Mouse (Mus musculus): ENCODE measurements at regions not wholly inside any gene's neighbourhood (a gene's known extent, or its start where the extent isn't known, plus 50 kb on each side); places are given as distances from the start of the nearest gene placed in this dataset.
A peak's percentile ranks its signal among the peaks of the same experiment; 100 is the strongest.

GRCm38 (mm10) chr10:99526148-99526547 lies 233.3 kb downstream of the Csl start:
- H3K4me2 ChIP-seq (replicated peaks) = no peak overlapping the region
- no peak overlapping the region for H3K27ac ChIP-seq
- H3K27me3 ChIP-seq = no peaks in the 10 kb centered on the region
- H3K4me1 ChIP-seq (replicated peaks) = peaks cover 13% of the 10 kb centered on the region
- 89% methylated on average over 4 of the region's 4 CpGs for WGBS
- H3K36me3 ChIP-seq = no peaks in the 10 kb centered on the region
- no peak for ATAC-seq
- H3K9ac ChIP-seq (replicated peaks) = no peak overlapping the region
- H3K4me3 ChIP-seq (replicated peaks) = no peak overlapping the region
- no peaks in the 10 kb centered on the region for H3K9me3 ChIP-seq

- Histone ChIP-seq H3K27ac (no peak overlapping the region), H3K4me3 (replicated peaks) (no peak overlapping the region), H3K4me1 (replicated peaks) (peaks cover 13% of the 10 kb centered on the region), H3K9me3 (no peaks in the 10 kb centered on the region), H3K4me2 (replicated peaks) (no peak overlapping the region), H3K36me3 (no peaks in the 10 kb centered on the region), H3K27me3 (no peaks in the 10 kb centered on the region), H3K9ac (replicated peaks) (no peak overlapping the region)
- 93% methylated on average over 5 of the region's 5 CpGs for WGBS
- no peak for ATAC-seq
Measured at GRCm38 (mm10) chr10:99526561-99526960, 232.9 kb downstream of the Csl start.

- no peaks in the 10 kb centered on the region for H3K36me3 ChIP-seq
- no peak overlapping the region for H3K9ac ChIP-seq (replicated peaks)
- no peak for ATAC-seq
- no peak overlapping the region for H3K4me2 ChIP-seq (replicated peaks)
- peaks cover 8% of the 10 kb centered on the region for H3K4me1 ChIP-seq (replicated peaks)
- no peak overlapping the region for H3K4me3 ChIP-seq (replicated peaks)
- H3K27me3 ChIP-seq = no peaks in the 10 kb centered on the region
- no peak overlapping the region for H3K27ac ChIP-seq
- H3K9me3 ChIP-seq = no peaks in the 10 kb centered on the region
Measured at GRCm38 (mm10) chr10:99531104-99531503, 228.4 kb downstream of the Csl start.

GRCm38 (mm10) chr10:99531556-99531955 lies 227.9 kb downstream of the Csl start:
- Histone ChIP-seq H3K27me3 (no peaks in the 10 kb centered on the region), H3K4me1 (replicated peaks) (peaks cover 8% of the 10 kb centered on the region), H3K36me3 (no peaks in the 10 kb centered on the region), H3K27ac (no peak overlapping the region), H3K9me3 (no peaks in the 10 kb centered on the region), H3K9ac (replicated peaks) (no peak overlapping the region), H3K4me2 (replicated peaks) (no peak overlapping the region), H3K4me3 (replicated peaks) (no peak overlapping the region)
- 0 out of 2 replicates have a peak, but pooled peaks have one; percentile 28 for ATAC-seq

GRCm38 (mm10) chr10:99531992-99532391 lies 227.5 kb downstream of the Csl start:
- no peak overlapping the region for H3K4me3 ChIP-seq (replicated peaks)
- no peaks in the 10 kb centered on the region for H3K36me3 ChIP-seq
- H3K27me3 ChIP-seq = no peaks in the 10 kb centered on the region
- 50% methylated on average over 7 of the region's 7 CpGs for WGBS
- H3K9ac ChIP-seq (replicated peaks) = no peak overlapping the region
- no peak for ATAC-seq
- no peak overlapping the region for H3K4me2 ChIP-seq (replicated peaks)
- no peaks in the 10 kb centered on the region for H3K9me3 ChIP-seq
- H3K4me1 ChIP-seq (replicated peaks) = peaks cover 8% of the 10 kb centered on the region
- H3K27ac ChIP-seq = no peak overlapping the region

- ATAC-seq = 0 out of 2 replicates have a peak, but pooled peaks have one; percentile 48
Measured at GRCm38 (mm10) chr10:99532697-99533119, 226.8 kb downstream of the Csl start.

GRCm38 (mm10) chr10:99533468-99533867 lies 226.0 kb downstream of the Csl start:
- H3K4me1 ChIP-seq (replicated peaks) = peaks cover 12% of the 10 kb centered on the region
- ATAC-seq = no peak
- no peak overlapping the region for H3K4me2 ChIP-seq (replicated peaks)
- WGBS = 90% methylated on average over 4 of the region's 4 CpGs
- H3K4me3 ChIP-seq (replicated peaks) = no peak overlapping the region
- no peak overlapping the region for H3K9ac ChIP-seq (replicated peaks)
- H3K27ac ChIP-seq = no peak overlapping the region
- H3K27me3 ChIP-seq = no peaks in the 10 kb centered on the region
- H3K36me3 ChIP-seq = no peaks in the 10 kb centered on the region
- H3K9me3 ChIP-seq = no peaks in the 10 kb centered on the region

More at GRCm38 (mm10) chr10:99532697-99533119, 226.8 kb downstream of the Csl start:
- H3K4me1 ChIP-seq (replicated peaks) = peaks cover 8% of the 10 kb centered on the region
- WGBS = 55% methylated on average over 3 of the region's 3 CpGs
- no peak overlapping the region for H3K4me3 ChIP-seq (replicated peaks)
- H3K9me3 ChIP-seq = no peaks in the 10 kb centered on the region
- H3K27me3 ChIP-seq = no peaks in the 10 kb centered on the region
- no peak overlapping the region for H3K9ac ChIP-seq (replicated peaks)
- no peak overlapping the region for H3K4me2 ChIP-seq (replicated peaks)
- H3K27ac ChIP-seq = no peak overlapping the region
- H3K36me3 ChIP-seq = no peaks in the 10 kb centered on the region

GRCm38 (mm10) chr10:99534237-99534636 lies 225.2 kb downstream of the Csl start:
- WGBS = 88% methylated on average over 7 of the region's 7 CpGs
- ATAC-seq = no peak
- Histone ChIP-seq H3K9ac (replicated peaks) (no peak overlapping the region), H3K36me3 (no peaks in the 10 kb centered on the region), H3K4me1 (replicated peaks) (peaks cover 12% of the 10 kb centered on the region), H3K27ac (no peak overlapping the region), H3K4me2 (replicated peaks) (no peak overlapping the region), H3K27me3 (no peaks in the 10 kb centered on the region), H3K4me3 (replicated peaks) (no peak overlapping the region), H3K9me3 (no peaks in the 10 kb centered on the region)

- H3K27me3 ChIP-seq = no peaks in the 10 kb centered on the region
- WGBS = 35% methylated on average over 5 of the region's 5 CpGs
- no peaks in the 10 kb centered on the region for H3K9me3 ChIP-seq
- ATAC-seq = no peak
- H3K4me1 ChIP-seq (replicated peaks) = 0 out of 2 replicates have a peak, but pooled peaks cover 3% of the 10 kb centered on the region
- H3K27ac ChIP-seq = no peak overlapping the region
- no peaks in the 10 kb centered on the region for H3K36me3 ChIP-seq
- H3K4me2 ChIP-seq (replicated peaks) = no peak overlapping the region
- no peak overlapping the region for H3K4me3 ChIP-seq (replicated peaks)
- no peak overlapping the region for H3K9ac ChIP-seq (replicated peaks)
Measured at GRCm38 (mm10) chr10:99538639-99539038, 220.8 kb downstream of the Csl start.

GRCm38 (mm10) chr10:99552373-99552772 lies 207.1 kb downstream of the Csl start:
- Histone ChIP-seq H3K27ac (no peak overlapping the region), H3K36me3 (no peaks in the 10 kb centered on the region), H3K27me3 (no peaks in the 10 kb centered on the region), H3K9me3 (no peaks in the 10 kb centered on the region), H3K4me2 (replicated peaks) (no peak overlapping the region), H3K4me1 (replicated peaks) (no peaks in the 10 kb centered on the region), H3K9ac (replicated peaks) (no peak overlapping the region), H3K4me3 (replicated peaks) (no peak overlapping the region)
- WGBS = 81% methylated on average over 4 of the region's 4 CpGs
- ATAC-seq = no peak

GRCm38 (mm10) chr10:99552836-99553540 lies 206.5 kb downstream of the Csl start:
- no peak overlapping the region for H3K4me2 ChIP-seq (replicated peaks)
- H3K27ac ChIP-seq = no peak overlapping the region
- no peaks in the 10 kb centered on the region for H3K27me3 ChIP-seq
- H3K9me3 ChIP-seq = no peaks in the 10 kb centered on the region
- no peak overlapping the region for H3K4me3 ChIP-seq (replicated peaks)
- WGBS = 89% methylated on average over 12 of the region's 12 CpGs
- H3K36me3 ChIP-seq = no peaks in the 10 kb centered on the region
- H3K4me1 ChIP-seq (replicated peaks) = no peaks in the 10 kb centered on the region
- ATAC-seq = peak; percentile 30; the same call in 1 of the 2 replicates
- H3K9ac ChIP-seq (replicated peaks) = no peak overlapping the region

- no peak overlapping the region for H3K27ac ChIP-seq
- no peak overlapping the region for H3K9ac ChIP-seq (replicated peaks)
- no peak overlapping the region for H3K4me3 ChIP-seq (replicated peaks)
- no peak for ATAC-seq
- no peaks in the 10 kb centered on the region for H3K27me3 ChIP-seq
- no peaks in the 10 kb centered on the region for H3K4me1 ChIP-seq (replicated peaks)
- no peak overlapping the region for H3K4me2 ChIP-seq (replicated peaks)
- WGBS = 96% methylated on average over 2 of the region's 2 CpGs
- no peaks in the 10 kb centered on the region for H3K36me3 ChIP-seq
- no peaks in the 10 kb centered on the region for H3K9me3 ChIP-seq
Measured at GRCm38 (mm10) chr10:99555021-99555420, 204.4 kb downstream of the Csl start.
